ENCODE assay signal across 9 mouse cellular contexts in the genomic region with DNA sequence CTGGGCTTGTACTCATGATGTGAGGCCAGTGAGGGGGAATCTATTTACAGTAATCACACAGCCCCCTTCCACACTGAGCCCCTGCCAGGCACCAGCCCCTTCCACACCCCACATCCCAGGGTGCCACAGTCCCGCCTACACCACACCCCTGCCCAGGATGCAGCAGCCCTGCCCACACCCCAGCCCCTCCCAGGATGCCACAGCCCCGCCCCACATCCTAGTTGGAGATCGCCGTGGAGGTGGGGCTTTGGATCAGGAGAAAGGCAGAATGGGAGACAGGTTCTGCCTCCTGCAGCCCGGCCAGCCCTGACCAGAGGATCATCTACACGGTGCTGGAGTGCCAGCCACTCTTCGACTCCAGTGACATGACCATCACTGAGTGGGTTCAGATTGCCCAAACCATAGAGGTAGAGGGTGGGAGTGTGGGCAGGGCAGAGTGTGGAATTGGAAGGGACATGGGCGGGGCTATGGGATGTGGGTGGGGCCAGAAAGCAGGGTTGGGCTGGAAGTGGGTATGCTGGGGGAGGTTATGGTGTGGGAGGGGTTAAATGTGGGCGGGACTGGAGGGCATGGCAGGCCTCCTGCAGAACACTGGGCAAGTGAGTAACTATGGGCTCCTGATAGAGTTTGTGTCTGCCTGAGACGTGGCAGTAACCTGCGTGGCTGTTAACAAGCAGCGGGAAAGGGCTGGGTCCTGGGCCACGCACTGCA. TPM values are rescaled to one million over a fixed set of nuclear protein-coding genes. Genes with fewer than 3 reads are reported as not detected.
A peak's percentile ranks its signal among the peaks of the same experiment; 100 is the strongest.
DNase-seq lines count a peak whose midpoint lies in the region; ATAC-seq lines count a peak whose summit lies in the region.
"Had no signal": no experiment of that assay in that cellular context is flagged by ENCODE, and none has a peak within 500 bp of the region (broad histone marks: within the 10 kb centered on the region; RNA-seq: fewer than 3 reads in every experiment).

No protein-coding gene starts in this region.

- WGBS in forebrain, embryonic 12.5 days: 13% methylated on average over 13 of the region's 13 CpGs
- 19% methylated on average over 13 of the region's 13 CpGs for WGBS in forebrain, embryonic 10.5 days
- 18% methylated on average over 13 of the region's 13 CpGs for WGBS in lung, embryonic 15.5 days
- WGBS in embryonic facial prominence, embryonic 15.5 days: 20% methylated on average over 13 of the region's 13 CpGs
- WGBS in liver, embryonic 13.5 days (ENCODE audit: insufficient replicate concordance): 19% methylated on average over 13 of the region's 13 CpGs

- intact Hi-C loops in left cerebral cortex, postnatal 4 days (cut with DNase I): loop anchor here (10.0 kb wide), 1 partner anchor 432 kb away; no protein-coding TSS in a partner anchor

- H3K4me1 ChIP-seq in forebrain, embryonic 12.5 days: peaks cover 5% of the 10 kb centered on the region; the same call in 1 of the 2 replicates
- peaks cover 19% of the 10 kb centered on the region for H3K4me1 ChIP-seq in forebrain, embryonic 10.5 days
- no peaks in the 10 kb centered on the region for H3K4me1 ChIP-seq in lung, embryonic 15.5 days
- peaks cover 12% of the 10 kb centered on the region for H3K4me1 ChIP-seq in embryonic facial prominence, embryonic 15.5 days
- H3K4me1 ChIP-seq in liver, embryonic 13.5 days (replicated peaks): no peaks in the 10 kb centered on the region

- no peak overlapping the region for H3K9ac ChIP-seq in forebrain, embryonic 12.5 days
- no peak overlapping the region for H3K9ac ChIP-seq in lung, embryonic 15.5 days
- no peak overlapping the region for H3K9ac ChIP-seq in embryonic facial prominence, embryonic 15.5 days
- no peak overlapping the region for H3K9ac ChIP-seq in liver, embryonic 13.5 days

- H3K27ac ChIP-seq in forebrain, embryonic 12.5 days: no peak overlapping the region
- H3K27ac ChIP-seq in forebrain, embryonic 10.5 days: no peak overlapping the region
- H3K27ac ChIP-seq in lung, embryonic 15.5 days: no peak overlapping the region
- H3K27ac ChIP-seq in embryonic facial prominence, embryonic 15.5 days (replicated peaks): no peak overlapping the region
- H3K27ac ChIP-seq in liver, embryonic 13.5 days: no peak overlapping the region

- peaks cover 14% of the 10 kb centered on the region for H3K27me3 ChIP-seq in forebrain, embryonic 12.5 days
- H3K27me3 ChIP-seq in forebrain, embryonic 10.5 days (ENCODE audit: poor library complexity, severe bottlenecking): peaks cover 27% of the 10 kb centered on the region
- H3K27me3 ChIP-seq in lung, embryonic 15.5 days: no peaks in the 10 kb centered on the region; the same call in none of the 2 replicates
- H3K27me3 ChIP-seq in embryonic facial prominence, embryonic 15.5 days: no peaks in the 10 kb centered on the region
- H3K27me3 ChIP-seq in liver, embryonic 13.5 days: peaks cover 6% of the 10 kb centered on the region

- no peak overlapping the region for H3K4me2 ChIP-seq in forebrain, embryonic 12.5 days
- no peak overlapping the region for H3K4me2 ChIP-seq in lung, embryonic 15.5 days
- H3K4me2 ChIP-seq in embryonic facial prominence, embryonic 15.5 days (replicated peaks): 0 out of 2 replicates have a peak overlapping the region, but pooled peaks have one; percentile 8
- no peak overlapping the region for H3K4me2 ChIP-seq in liver, embryonic 13.5 days

- peak; percentile 34; the same call in 1 of the 2 replicates for ATAC-seq in forebrain, embryonic 12.5 days (ENCODE audit: low FRiP score)
- peak; percentile 57 for ATAC-seq in lung, embryonic 15.5 days (ENCODE audit: borderline replicate concordance, extremely low read depth, low FRiP score, low TSS enrichment)
- no peak for ATAC-seq in embryonic facial prominence, embryonic 15.5 days (ENCODE audit: insufficient number of reproducible peaks, low FRiP score, low TSS enrichment, low read depth)
- peak; percentile 49 for ATAC-seq in liver, embryonic 13.5 days (ENCODE audit: low read depth)
- no peak for ATAC-seq in erythroblast, adult 5-6 weeks (replicated peaks; ENCODE audit: low FRiP score, poor library complexity, severe bottlenecking)

- no peak for DNase-seq in forebrain, embryonic 10.5 days (ENCODE audit: extremely low spot score, low spot score)
- DNase-seq in lung, postnatal 25 days (ENCODE audit: low spot score): no peak
- no peak for DNase-seq in liver, embryonic 13.5 days
- DNase-seq in left cerebral cortex, postnatal 4 days: no peak

- no peak overlapping the region for H3K4me3 ChIP-seq in forebrain, embryonic 12.5 days (replicated peaks)
- no peak overlapping the region for H3K4me3 ChIP-seq in forebrain, embryonic 10.5 days
- H3K4me3 ChIP-seq in lung, embryonic 15.5 days: no peak overlapping the region
- no peak overlapping the region for H3K4me3 ChIP-seq in embryonic facial prominence, embryonic 15.5 days (replicated peaks)
- no peak overlapping the region for H3K4me3 ChIP-seq in liver, embryonic 13.5 days (replicated peaks)

- H3K9me3 ChIP-seq in forebrain, embryonic 12.5 days: no peaks in the 10 kb centered on the region
- H3K9me3 ChIP-seq in forebrain, embryonic 10.5 days: no peaks in the 10 kb centered on the region
- H3K9me3 ChIP-seq in lung, embryonic 15.5 days: no peaks in the 10 kb centered on the region
- H3K9me3 ChIP-seq in embryonic facial prominence, embryonic 15.5 days (replicated peaks): no peaks in the 10 kb centered on the region
- H3K9me3 ChIP-seq in liver, embryonic 13.5 days (replicated peaks): no peaks in the 10 kb centered on the region

- H3K36me3 ChIP-seq in forebrain, embryonic 12.5 days (replicated peaks): no peaks in the 10 kb centered on the region
- H3K36me3 ChIP-seq in forebrain, embryonic 10.5 days (replicated peaks): no peaks in the 10 kb centered on the region
- no peaks in the 10 kb centered on the region for H3K36me3 ChIP-seq in lung, embryonic 15.5 days
- H3K36me3 ChIP-seq in embryonic facial prominence, embryonic 15.5 days: no peaks in the 10 kb centered on the region
- no peaks in the 10 kb centered on the region for H3K36me3 ChIP-seq in liver, embryonic 13.5 days

RNA-seq across cellular contexts. Expression of a gene that starts 6.4 kb away (rescaled TPM):
- polyA plus RNA-seq in forebrain, embryonic 12.5 days (2016; fragmentation: Nextera tagmentation; extraction: Ambion mirVana): 0.23 and 0.59 TPM in 2 replicates
- 1.3 and 2.0 TPM in 2 replicates for polyA plus RNA-seq in forebrain, embryonic 10.5 days (2016; fragmentation: Nextera tagmentation; extraction: Ambion mirVana)
- 1.7 and 3.4 TPM in 2 replicates for polyA plus RNA-seq in lung, embryonic 15.5 days (2015; fragmentation: Nextera tagmentation; extraction: Ambion mirVana)
- 4.8 and 6.2 TPM in 2 replicates for polyA plus RNA-seq in embryonic facial prominence, embryonic 15.5 days (2015; fragmentation: Nextera tagmentation; extraction: Ambion mirVana)
- polyA plus RNA-seq in liver, embryonic 13.5 days (2015; fragmentation: Nextera tagmentation; extraction: Ambion mirVana): 0.06 and 0.10 TPM in 2 replicates
- not detected in 2 replicates for total RNA-seq in erythroblast, adult 5-6 weeks (2015; ENCODE audit: low replicate concordance)
- total RNA-seq in erythroblast, adult 5-6 weeks (2017; ENCODE audit: low replicate concordance): not detected in 2 replicates
- total RNA-seq in left cerebral cortex, postnatal 4 days (2021): 1 to 10 TPM; 1.2 to 1.4 TPM
- total RNA-seq: common myeloid progenitor, adult 5-6 weeks had no signal

RNA-seq across cellular contexts. Expression of a gene that starts 33.2 kb away (rescaled TPM):
- polyA plus RNA-seq in forebrain, embryonic 12.5 days (2016; fragmentation: Nextera tagmentation; extraction: Ambion mirVana): 11.8 and 14.0 TPM in 2 replicates
- polyA plus RNA-seq in forebrain, embryonic 10.5 days (2016; fragmentation: Nextera tagmentation; extraction: Ambion mirVana): 3.8 and 4.4 TPM in 2 replicates
- 3.0 and 3.2 TPM in 2 replicates for polyA plus RNA-seq in lung, embryonic 15.5 days (2015; fragmentation: Nextera tagmentation; extraction: Ambion mirVana)
- polyA plus RNA-seq in embryonic facial prominence, embryonic 15.5 days (2015; fragmentation: Nextera tagmentation; extraction: Ambion mirVana): 7.9 and 9.5 TPM in 2 replicates
- 0.13 and 0.17 TPM in 2 replicates for polyA plus RNA-seq in liver, embryonic 13.5 days (2015; fragmentation: Nextera tagmentation; extraction: Ambion mirVana)
- total RNA-seq in erythroblast, adult 5-6 weeks (2015; ENCODE audit: low replicate concordance): not detected in 2 replicates
- not detected in 2 replicates for total RNA-seq in erythroblast, adult 5-6 weeks (2017; ENCODE audit: low replicate concordance)
- total RNA-seq in left cerebral cortex, postnatal 4 days (2021): 10 to 100 TPM; 23.0 to 24.6 TPM
- total RNA-seq: common myeloid progenitor, adult 5-6 weeks had no signal

Comparison
In these comparisons a context has a peak if more than half of its experiments do, and no peak if none do; other contexts are left out.
1. ATAC-seq: peak in forebrain, embryonic 12.5 days (single experiment), lung, embryonic 15.5 days (single experiment) and liver, embryonic 13.5 days (single experiment); none in embryonic facial prominence, embryonic 15.5 days (single experiment) and erythroblast, adult 5-6 weeks (single experiment).